Mouse (Mus musculus) gastrocnemius, postnatal 14 days (tissue): ENCODE measurements around the gene Camk2b. TPM values are rescaled to one million over a fixed set of nuclear protein-coding genes. Genes with fewer than 3 reads are reported as not detected.
"Not testable (repeated sequence)": the region's sequence is repeated elsewhere in the genome, so short reads cannot be mapped to it uniquely, and the experiment has no call there.

Experiments
- DNase-seq: peaks from one replicate; pipeline ENCODE4 v3.0.0; 2021; ENCODE audit warnings: mixed read lengths
- intact Hi-C: fragments of 180-260 bp; cut with DNase I; formaldehyde crosslinking; loops from one replicate; pipeline ENCODE4 v1.15.1; 2025; ENCODE audit warnings: low total_unique reads
- total RNA-seq, 2 experiments: library from RNA; stranded (reverse); gene quantifications; 2 replicates each; pipeline ENCODE4 v1.2.3; 2021

Gene Camk2b
- total RNA-seq, 2 experiments from 2014 or later = 169 to 170 TPM

GRCm38 (mm10) chr11:6018218-6019010, 47.7 kb downstream of the Camk2b start:
- intact Hi-C loops = no loop called here
- DNase-seq = peak; percentile 5

GRCm38 (mm10) chr11:6017484-6018140, 48.5 kb downstream of the Camk2b start:
- intact Hi-C loops = no loop called here
- peak; percentile 1 for DNase-seq

- intact Hi-C loops = no loop called here
- no peak for DNase-seq
Observed at GRCm38 (mm10) chr11:6016797-6017395, 49.3 kb downstream of the Camk2b start.

- DNase-seq = no peak
- intact Hi-C loops = no loop called here
Observed at GRCm38 (mm10) chr11:6016368-6016767, 49.8 kb downstream of the Camk2b start.

- intact Hi-C loops = no loop called here
- DNase-seq = peak; percentile 42
Observed at GRCm38 (mm10) chr11:6015011-6015431, 51.1 kb downstream of the Camk2b start.

- intact Hi-C loops = no loop called here
- DNase-seq = no peak
Observed at GRCm38 (mm10) chr11:6013359-6013758, 52.8 kb downstream of the Camk2b start.

- no peak for DNase-seq
- intact Hi-C loops = no loop called here
Observed at GRCm38 (mm10) chr11:6011879-6012278, 54.3 kb downstream of the Camk2b start.

- DNase-seq, intact Hi-C loops: not testable (repeated sequence)
Observed at GRCm38 (mm10) chr11:6010751-6011482, 55.2 kb downstream of the Camk2b start.

- DNase-seq, intact Hi-C loops: not testable (repeated sequence)
Observed at GRCm38 (mm10) chr11:6007779-6008128, 58.4 kb downstream of the Camk2b start.

- DNase-seq, intact Hi-C loops: not testable (repeated sequence)
Observed at GRCm38 (mm10) chr11:6007010-6007778, 59.0 kb downstream of the Camk2b start.

GRCm38 (mm10) chr11:6006351-6007009, 59.7 kb downstream of the Camk2b start:
- DNase-seq, intact Hi-C loops: not testable (repeated sequence)

GRCm38 (mm10) chr11:6005374-6006043, 60.7 kb downstream of the Camk2b start:
- intact Hi-C loops, DNase-seq: not testable (repeated sequence)

- peak; percentile 38 for DNase-seq
Observed at GRCm38 (mm10) chr11:6003046-6003639, 63.0 kb downstream of the Camk2b start.

GRCm38 (mm10) chr11:6001981-6002649, 64.0 kb downstream of the Camk2b start:
- DNase-seq = no peak
- intact Hi-C loops = no loop called here

More at GRCm38 (mm10) chr11:6003046-6003639, 63.0 kb downstream of the Camk2b start:
- intact Hi-C loops = no loop called here

GRCm38 (mm10) chr11:6000961-6001682, 65.0 kb downstream of the Camk2b start:
- DNase-seq = no peak
- intact Hi-C loops = no loop called here
